Mouse (Mus musculus) mouse embryonic stem cell (cell line): ENCODE data around the gene Sema4d.

Source experiments
- in situ Hi-C, 2 experiments: fragments of 300-500 bp; cut with MboI; formaldehyde crosslinking; loops; 1 replicate in 1 of 2; 3 replicates in 1 of 2; pipeline ENCODE4 v1.14.3; 2019 to 2020; ENCODE audit warnings: low sequenced_read_pairs in 2 of 2, low pct_unique_long_range_greater_than_20kb in 1 of 2, mixed read lengths in 1 of 2; ENCODE audit not compliant: unreplicated experiment in 1 of 2

Sema4d gene

GRCm38 (mm10) chr13:51818944-51819326 lies 25.4 kb upstream of the Sema4d start:
- in situ Hi-C loops, result loop anchor here in 1 of 2 experiments (10.0 kb wide), 1 partner anchor 134 kb away; no protein-coding TSS in a partner anchor

- in situ Hi-C loops, result loop anchor here in 1 of 2 experiments (10.0 kb wide), 1 partner anchor 134 kb away; no protein-coding TSS in a partner anchor
These were observed 24.8 kb upstream of the Sema4d start for GRCm38 (mm10) chr13:51818170-51818943.

DNA sequence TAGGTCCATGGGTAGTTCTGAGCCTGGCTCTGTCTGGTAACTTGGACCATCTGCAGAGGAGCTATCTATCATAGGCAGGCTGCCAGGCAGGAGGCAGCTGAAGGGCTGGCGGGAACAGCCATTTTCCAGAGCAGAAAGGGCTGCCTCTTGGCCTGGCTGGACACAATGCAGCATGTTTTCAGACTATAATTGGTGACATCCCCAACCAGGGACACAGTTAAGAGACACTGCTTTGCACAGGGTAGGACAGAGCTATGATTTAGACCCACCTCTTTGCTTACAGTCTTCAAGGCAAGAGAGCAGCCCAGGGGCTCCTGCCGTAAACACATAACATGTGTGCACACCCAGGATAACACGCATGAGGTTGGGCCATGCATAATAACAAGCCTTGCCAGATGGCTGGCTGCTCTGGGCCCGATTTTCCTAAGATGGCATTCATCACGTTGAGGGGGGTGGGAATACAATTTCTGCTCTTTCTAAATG lies 23.1 kb upstream of the Sema4d start:
- in situ Hi-C loops, result loop anchor here in 1 of 2 experiments (10.0 kb wide), 1 partner anchor 132 kb away; no protein-coding TSS in a partner anchor

GRCm38 (mm10) chr13:51815865-51816504 lies 22.4 kb upstream of the Sema4d start:
- in situ Hi-C loops, result loop anchor here in 1 of 2 experiments (10.0 kb wide), 1 partner anchor 131 kb away; no protein-coding TSS in a partner anchor

GRCm38 (mm10) chr13:51814646-51815045 lies 21.1 kb upstream of the Sema4d start:
- in situ Hi-C loops, result loop anchor here in 1 of 2 experiments (10.0 kb wide), 1 partner anchor 130 kb away; no protein-coding TSS in a partner anchor

GRCm38 (mm10) chr13:51813621-51814615 lies 20.4 kb upstream of the Sema4d start:
- in situ Hi-C loops, result loop anchor here in 1 of 2 experiments (10.0 kb wide), 1 partner anchor 129 kb away; no protein-coding TSS in a partner anchor

GRCm38 (mm10) chr13:51808141-51808540 lies 14.6 kb upstream of the Sema4d start:
- in situ Hi-C loops, result no loop called here

DNA sequence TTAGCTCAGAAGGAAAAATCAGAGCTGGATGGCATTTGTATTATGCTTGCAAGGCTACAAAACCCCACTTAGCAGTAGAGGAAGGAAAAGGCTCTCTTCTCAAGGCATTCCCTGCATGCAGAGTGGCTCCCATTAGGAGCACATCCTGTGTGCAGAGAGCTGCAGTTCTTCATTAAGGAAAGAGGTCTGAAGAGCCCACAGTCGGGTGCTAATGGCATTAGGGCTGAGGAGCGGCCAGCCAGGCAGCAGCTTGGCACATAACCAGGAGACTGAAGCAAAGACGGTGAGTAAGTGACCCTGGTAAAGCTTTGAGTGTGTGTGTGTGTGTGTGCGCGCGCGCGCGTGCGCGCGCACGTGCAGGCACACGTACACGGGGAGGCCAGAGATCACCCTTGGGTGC lies 12.7 kb upstream of the Sema4d start:
- in situ Hi-C loops, result no loop called here

- in situ Hi-C loops, result no loop called here
These were observed 12.1 kb upstream of the Sema4d start for GRCm38 (mm10) chr13:51805634-51806033.

DNA sequence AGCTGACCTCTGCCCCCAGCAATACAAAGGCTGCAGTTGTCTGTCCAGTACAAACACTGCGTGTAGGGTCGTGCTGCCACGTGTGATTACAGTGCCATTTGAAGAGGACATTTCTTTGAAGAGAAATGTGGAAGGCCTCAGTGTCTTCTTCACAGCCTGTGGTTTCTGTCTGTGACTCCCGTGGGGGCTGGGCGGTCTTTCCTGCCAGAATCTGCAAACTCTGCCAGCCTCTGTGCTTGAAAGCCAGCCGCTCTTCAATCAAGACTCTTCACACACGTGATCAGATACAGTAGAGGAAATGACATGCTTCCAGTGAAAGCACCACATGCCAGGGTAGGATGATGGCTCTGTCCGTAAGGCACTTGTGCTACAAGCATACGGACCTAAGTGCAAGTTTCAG lies 7.4 kb upstream of the Sema4d start:
- in situ Hi-C loops, result no loop called here

GRCm38 (mm10) chr13:51799735-51800522 lies 6.4 kb upstream of the Sema4d start:
- in situ Hi-C loops, result no loop called here

DNA sequence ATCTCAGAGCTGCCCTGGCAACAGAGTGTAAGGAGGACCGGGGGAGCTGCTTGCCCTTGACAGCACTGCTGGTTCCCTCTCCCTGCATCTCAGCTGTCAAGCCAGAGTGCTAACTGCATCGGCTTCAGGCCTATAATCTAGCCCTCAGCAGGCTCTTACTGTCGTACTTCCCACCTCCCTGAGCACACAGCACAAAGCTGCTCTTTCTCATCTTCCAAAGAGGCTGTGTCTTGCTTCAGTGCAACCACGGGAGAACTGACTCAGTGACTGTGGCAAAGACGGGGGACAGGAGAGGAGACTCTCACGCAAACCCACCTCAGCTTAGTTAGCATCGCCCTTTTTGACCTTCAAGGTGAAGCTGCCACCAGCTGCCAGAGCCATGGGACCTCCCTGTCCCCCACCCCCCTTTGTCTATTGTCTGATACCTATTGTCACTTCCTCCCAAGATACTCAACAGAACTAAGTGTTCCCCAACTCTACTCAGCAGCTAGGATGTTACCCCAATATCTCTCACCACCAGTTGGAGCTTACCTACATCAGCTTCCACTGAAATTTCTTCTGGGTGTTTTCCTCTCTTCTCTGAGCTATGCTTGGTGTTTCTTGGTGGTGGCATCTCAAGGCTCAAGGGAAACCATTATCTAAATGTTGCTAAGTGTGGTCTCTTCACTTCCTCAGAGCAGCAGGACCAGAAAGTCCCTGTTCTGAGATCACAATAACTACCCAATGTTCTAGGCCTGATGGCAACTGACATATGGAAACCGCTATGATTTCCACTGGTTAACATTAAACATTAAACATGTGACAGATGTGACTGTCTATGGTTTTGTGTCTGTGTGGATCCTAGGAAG lies 4.6 kb upstream of the Sema4d start:
- in situ Hi-C loops, result no loop called here

- in situ Hi-C loops, result no loop called here
These were observed 401 bp upstream of the Sema4d start for GRCm38 (mm10) chr13:51793948-51794347.

GRCm38 (mm10) chr13:51792729-51793424 lies 670 bp downstream of the Sema4d start:
- in situ Hi-C loops, result no loop called here

GRCm38 (mm10) chr13:51792135-51792573 lies 1.4 kb downstream of the Sema4d start:
- in situ Hi-C loops, result no loop called here

DNA sequence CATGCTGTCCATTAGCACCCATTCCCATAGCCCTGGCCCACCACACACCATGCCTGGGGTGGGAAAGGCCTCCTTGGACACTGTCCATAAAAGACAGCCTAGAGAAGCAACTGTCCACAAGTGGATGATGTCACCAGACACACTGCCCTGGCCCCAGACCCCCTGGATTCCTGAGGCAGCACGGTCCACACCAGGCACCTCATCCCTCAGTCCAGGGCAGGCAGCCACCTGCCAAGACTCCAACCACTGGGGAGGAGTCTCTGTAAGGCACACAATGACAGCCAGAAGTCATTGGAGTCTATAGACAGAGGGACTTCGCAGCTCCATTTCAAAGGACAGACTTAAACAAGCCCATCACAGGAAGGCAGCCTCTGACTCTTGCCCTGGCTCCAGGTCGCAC lies 1.9 kb downstream of the Sema4d start:
- in situ Hi-C loops, result no loop called here
